Mouse (Mus musculus) MN1 (cell line): Measurements from ENCODE around the gene Cntnap4.
"Not testable (repeated sequence)": the region's sequence is repeated elsewhere in the genome, so short reads cannot be mapped to it uniquely, and the experiment has no call there.

Source experiments
- DNase-seq: peaks from one replicate; pipeline ENCODE4 v3.0.0-alpha.2; 2016; ENCODE audit warnings: low spot score

Cntnap4 gene

GRCm38 (mm10) chr8:112730583-112731432, 161.0 kb downstream of the Cntnap4 start:
- no peak for DNase-seq

GRCm38 (mm10) chr8:112735575-112735974, 165.7 kb downstream of the Cntnap4 start:
- no peak for DNase-seq

- DNase-seq = no peak
Observed at GRCm38 (mm10) chr8:112743331-112743730, 173.5 kb downstream of the Cntnap4 start.

DNA sequence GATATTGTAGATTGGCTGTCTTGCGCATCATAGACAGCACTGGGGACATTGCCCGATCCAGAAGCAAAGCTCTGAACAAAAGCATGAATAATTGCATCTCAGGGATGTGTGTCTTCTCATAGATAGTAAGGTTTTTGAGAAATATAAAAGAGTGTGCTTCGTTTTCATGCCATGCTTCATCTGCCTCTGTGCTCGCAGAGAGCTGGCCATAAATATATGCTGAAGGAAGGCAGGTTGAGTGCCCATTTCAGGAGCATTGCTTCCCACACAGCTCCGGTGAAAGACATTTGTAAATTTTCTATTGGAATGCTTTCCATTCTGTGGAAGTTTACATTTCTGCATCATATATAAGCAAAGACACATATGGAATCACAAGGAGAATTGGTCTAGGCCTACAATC, 177.5 kb downstream of the Cntnap4 start:
- no peak for DNase-seq

DNA sequence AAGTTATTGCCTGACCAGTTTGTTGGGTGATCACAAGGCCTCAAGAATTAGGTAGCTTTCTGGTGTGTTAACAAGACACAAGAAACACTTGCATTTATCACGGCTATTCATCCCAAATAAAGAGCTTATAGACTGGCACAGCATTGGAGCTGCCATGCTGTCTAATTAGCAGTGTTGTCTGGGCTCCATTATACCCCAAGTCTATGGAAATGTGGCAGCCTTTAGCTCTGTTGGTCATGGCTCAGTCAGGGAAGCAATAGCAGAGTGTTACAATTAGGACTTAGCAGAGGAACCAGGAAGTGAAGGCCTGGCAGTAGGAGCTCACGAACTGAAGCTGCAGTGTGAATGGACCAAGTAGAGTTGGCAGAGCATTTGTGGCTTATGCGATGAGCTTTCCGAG, 185.3 kb downstream of the Cntnap4 start:
- DNase-seq = no peak

- DNase-seq = no peak
Observed at GRCm38 (mm10) chr8:112803058-112803457, 233.2 kb downstream of the Cntnap4 start.

DNA sequence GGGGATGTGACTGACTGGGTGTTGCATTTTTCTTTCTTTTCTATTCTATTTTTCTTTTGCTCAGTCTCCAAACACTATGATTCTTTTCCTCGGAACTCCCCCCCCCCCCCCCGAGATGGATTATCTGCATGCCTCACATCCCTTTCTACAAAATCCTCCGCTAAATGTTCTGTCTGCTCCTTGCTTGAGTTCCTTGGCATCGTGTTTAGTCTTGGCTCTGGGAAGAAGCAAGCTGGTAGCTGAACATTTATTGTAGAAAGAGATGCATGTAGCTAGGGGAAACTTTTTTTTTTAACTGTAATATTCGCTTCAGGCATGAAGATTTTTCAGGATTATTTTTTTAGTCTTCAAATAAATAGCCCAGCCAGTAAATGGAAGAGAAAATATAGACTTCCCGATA, 239.5 kb downstream of the Cntnap4 start:
- no peak for DNase-seq

GRCm38 (mm10) chr8:112841057-112841456, 271.2 kb downstream of the Cntnap4 start:
- no peak for DNase-seq

DNA sequence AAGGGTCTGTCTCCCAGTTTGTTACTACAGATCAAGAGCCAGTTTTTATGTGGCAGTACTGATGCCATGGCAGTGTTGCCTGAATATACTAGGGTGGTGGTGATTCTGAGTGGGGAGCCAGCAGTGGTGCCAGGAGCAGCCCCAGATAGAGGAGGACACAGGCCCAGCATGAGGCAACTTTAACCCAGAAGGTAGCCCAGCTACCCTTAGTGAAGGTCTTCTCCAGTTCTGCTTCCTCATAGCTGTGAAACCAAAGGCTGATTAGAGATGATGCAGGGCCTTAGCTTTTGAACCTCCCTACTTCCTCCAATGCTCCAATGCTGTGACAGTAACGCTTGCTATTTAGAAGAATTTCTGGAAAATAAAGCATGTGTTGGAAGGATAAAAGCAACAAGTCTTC, 279.7 kb downstream of the Cntnap4 start:
- DNase-seq = not testable (repeated sequence)

GRCm38 (mm10) chr8:112906458-112907112, 336.7 kb downstream of the Cntnap4 start:
- peak; percentile 82 for DNase-seq

- DNase-seq = no peak
Observed at GRCm38 (mm10) chr8:112909527-112909926, 339.7 kb downstream of the Cntnap4 start.

DNA sequence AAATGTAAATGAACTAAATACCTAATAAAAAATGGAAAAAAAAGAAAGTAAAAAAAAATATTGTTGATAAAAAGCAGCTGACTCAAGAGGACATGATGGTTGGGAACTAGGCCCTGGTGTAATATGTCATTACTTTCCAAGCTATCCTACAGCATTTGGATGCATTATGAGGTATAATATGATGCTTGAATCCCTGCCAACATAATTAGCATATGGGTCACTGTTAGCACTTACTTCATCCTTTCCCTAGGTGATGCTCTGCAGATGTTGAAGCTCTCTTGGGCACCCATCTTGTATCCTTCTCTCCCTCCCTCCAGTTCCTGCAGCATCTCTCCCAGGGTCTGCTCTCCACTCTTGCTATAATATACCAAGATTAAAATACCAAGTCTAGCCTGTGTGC, 341.6 kb downstream of the Cntnap4 start:
- DNase-seq = no peak

DNA sequence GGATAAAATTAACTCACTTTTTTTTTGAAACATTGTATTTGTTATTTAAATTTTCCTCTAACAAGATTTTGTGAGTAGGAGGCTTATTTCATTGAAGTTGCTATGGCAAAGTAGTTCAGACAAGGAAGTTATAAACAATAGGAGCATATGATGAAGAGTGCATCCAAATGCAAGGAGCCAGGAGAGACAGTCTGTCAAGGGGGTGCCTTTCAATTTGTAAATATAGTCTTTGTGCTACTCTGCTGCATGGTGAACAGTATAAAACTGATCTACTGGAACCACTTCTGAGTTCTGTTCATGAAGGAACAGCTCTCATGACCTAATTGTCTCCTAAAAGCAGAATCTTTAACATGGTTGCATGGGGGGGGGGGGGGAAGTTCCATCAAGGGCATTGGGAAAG, 352.3 kb downstream of the Cntnap4 start:
- no peak for DNase-seq

GRCm38 (mm10) chr8:112922789-112923188, 352.9 kb downstream of the Cntnap4 start:
- DNase-seq = no peak
